Comparison of ENCODE assay signal across 22 mouse cellular contexts in the genomic region with DNA sequence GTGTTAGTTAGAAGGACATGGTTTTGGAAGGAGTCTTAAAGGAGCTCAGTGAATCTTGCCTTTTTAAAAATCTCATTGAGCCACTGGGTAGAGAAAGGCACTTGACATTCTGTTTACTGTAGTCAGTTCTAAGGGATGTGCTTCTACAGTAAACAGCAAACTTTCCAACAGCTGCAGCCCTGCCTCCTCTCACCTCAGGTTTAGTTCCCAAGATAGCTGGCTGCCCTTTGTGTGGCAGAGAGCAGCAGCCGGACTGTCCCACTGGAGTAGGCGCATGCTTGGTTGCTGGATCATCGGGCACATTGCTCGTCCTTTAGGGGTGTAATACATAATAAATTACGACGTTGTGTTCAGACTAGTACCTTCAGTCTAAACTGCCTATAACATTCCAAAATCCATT. TPM values are rescaled to one million over a fixed set of nuclear protein-coding genes. Genes with fewer than 3 reads are reported as not detected.
DNase-seq lines count a peak whose midpoint lies in the region; ATAC-seq lines count a peak whose summit lies in the region.
"Had no signal": no experiment of that assay in that cellular context is flagged by ENCODE, and none has a peak within 500 bp of the region (broad histone marks: within the 10 kb centered on the region; RNA-seq: fewer than 3 reads in every experiment).

No protein-coding gene starts in this region.

- no peak for ATAC-seq in hindbrain, embryonic 13.5 days (ENCODE audit: low FRiP score)
- ATAC-seq: forebrain, embryonic 13.5 days; forebrain, postnatal 0 days; intestine, embryonic 15.5 days had no signal

- H3K27me3 ChIP-seq in hindbrain, embryonic 13.5 days, result no peaks in the 10 kb centered on the region
- H3K27me3 ChIP-seq: CH12.LX; forebrain, embryonic 13.5 days; heart, embryonic 13.5 days; intestine, embryonic 15.5 days had no signal

- peak; percentile 16 for DNase-seq in gastrocnemius, adult 18-20 months (ENCODE audit: low spot score)
- no peak for DNase-seq in gastrocnemius, postnatal 10 days
- DNase-seq in heart, adult 8-10 months (ENCODE audit: low spot score), result peak; percentile 8
- no peak for DNase-seq in heart, postnatal 25 days (ENCODE audit: low spot score)
- peak; percentile 74 for DNase-seq in adipocyte (ENCODE audit: low spot score)
- DNase-seq in lung, postnatal 25 days (ENCODE audit: low spot score), result peak; percentile 19
- no peak for DNase-seq in layer of hippocampus, postnatal 25 days (ENCODE audit: extremely low spot score in 1 of 2, low spot score in 1 of 2)
- DNase-seq: adrenal gland, postnatal 25 days; cerebellum, adult 2 months; cerebellum, postnatal 10 days; forebrain, postnatal 0 days; gastrocnemius, postnatal 36 days; heart, adult 11 months; heart, postnatal 10 days; kidney, adult 18-20 months had no signal

- H3K4me3 ChIP-seq in hindbrain, embryonic 13.5 days, result no peak overlapping the region
- H3K4me3 ChIP-seq: embryonic facial prominence, embryonic 10.5 days; forebrain, embryonic 13.5 days; heart, embryonic 13.5 days; intestine, embryonic 15.5 days had no signal

- intact Hi-C loops in heart, postnatal 25 days (cut with DNase I), result no loop called here

- no peak overlapping the region for H3K4me2 ChIP-seq in hindbrain, embryonic 13.5 days
- H3K4me2 ChIP-seq: forebrain, embryonic 13.5 days; heart, embryonic 13.5 days; hindbrain, embryonic 14.5 days; intestine, embryonic 15.5 days had no signal

- no peaks in the 10 kb centered on the region for H3K9me3 ChIP-seq in hindbrain, embryonic 13.5 days
- H3K9me3 ChIP-seq: embryonic facial prominence, embryonic 10.5 days; forebrain, embryonic 13.5 days; heart, embryonic 13.5 days; intestine, embryonic 15.5 days had no signal

- no peak overlapping the region for H3K9ac ChIP-seq in hindbrain, embryonic 13.5 days
- H3K9ac ChIP-seq: forebrain, embryonic 13.5 days; forebrain, postnatal 0 days; heart, embryonic 13.5 days; hindbrain, embryonic 14.5 days; intestine, embryonic 15.5 days had no signal

- H3K36me3 ChIP-seq in hindbrain, embryonic 13.5 days, result peaks cover 2% of the 10 kb centered on the region; the same call in 1 of the 2 replicates
- H3K36me3 ChIP-seq: intestine, embryonic 15.5 days had no signal

- 80% methylated on average over 6 of the region's 6 CpGs for WGBS in hindbrain, embryonic 13.5 days

- no peak overlapping the region for H3K27ac ChIP-seq in hindbrain, embryonic 13.5 days
- H3K27ac ChIP-seq: embryonic facial prominence, embryonic 10.5 days; forebrain, embryonic 13.5 days; heart, embryonic 13.5 days; hindbrain, embryonic 14.5 days; intestine, embryonic 15.5 days had no signal

- H3K4me1 ChIP-seq in hindbrain, embryonic 13.5 days (replicated peaks), result no peaks in the 10 kb centered on the region
- H3K4me1 ChIP-seq: embryonic facial prominence, embryonic 10.5 days; forebrain, embryonic 13.5 days; intestine, embryonic 15.5 days had no signal

RNA-seq across cellular contexts. Expression of a gene that starts 32.0 kb away (rescaled TPM):
- total RNA-seq in gastrocnemius, adult 18-20 months (2021), result 10 to 100 TPM; 19.0 to 22.0 TPM
- total RNA-seq in gastrocnemius, postnatal 10 days (2021), result 10 to 100 TPM; 21.4 to 26.5 TPM
- total RNA-seq in heart, adult 8-10 months (2022), result 10 to 100 TPM; 15.6 to 21.7 (median 18.2) TPM
- 10 to 100 TPM; 15.5 to 16.2 TPM for total RNA-seq in heart, postnatal 25 days (2021)
- total RNA-seq in layer of hippocampus, postnatal 25 days (2021), result 10 to 100 TPM; 36.9 to 38.9 TPM
- polyA plus RNA-seq in hindbrain, embryonic 13.5 days (2015; fragmentation: Nextera tagmentation; extraction: Ambion mirVana), result 65.9 and 76.9 TPM in 2 replicates

RNA-seq across cellular contexts. Expression of a gene that starts 32.2 kb away (rescaled TPM):
- 1 to 10 TPM; 2.9 to 3.5 TPM for total RNA-seq in gastrocnemius, adult 18-20 months (2021)
- 1 to 10 TPM; 4.3 to 6.1 TPM for total RNA-seq in gastrocnemius, postnatal 10 days (2021)
- total RNA-seq in heart, adult 8-10 months (2022), result 1 to 10 TPM; 9.0 to 9.5 (median 9.2) TPM
- 1 to 10 TPM; 7.5 to 9.2 TPM for total RNA-seq in heart, postnatal 25 days (2021)
- total RNA-seq in layer of hippocampus, postnatal 25 days (2021), result 10 to 100 TPM; 27.6 to 29.9 TPM
- 39.9 and 40.6 TPM in 2 replicates for polyA plus RNA-seq in hindbrain, embryonic 13.5 days (2015; fragmentation: Nextera tagmentation; extraction: Ambion mirVana)

Comparison
In these comparisons a context has a peak if more than half of its experiments do, and no peak if none do; other contexts are left out.
1. DNase-seq: peak in gastrocnemius, adult 18-20 months (single experiment), heart, adult 8-10 months (single experiment), adipocyte (single experiment) and lung, postnatal 25 days (single experiment); none in gastrocnemius, postnatal 10 days (single experiment), heart, postnatal 25 days (single experiment) and layer of hippocampus, postnatal 25 days (0 of 2).